Mouse (Mus musculus) adrenal gland, postnatal 25 days (tissue): ENCODE results near the gene C1qtnf12. TPM values are rescaled to one million over a fixed set of nuclear protein-coding genes. Genes with fewer than 3 reads are reported as not detected.

Source experiments
- DNase-seq: peaks from one replicate; pipeline ENCODE4 v3.0.0; 2021; ENCODE audit warnings: mixed read lengths
- total RNA-seq: library from RNA; stranded (reverse); gene quantifications from 2 replicates; pipeline ENCODE4 v1.2.3, GENCODE M21; 2021

Gene C1qtnf12
- total RNA-seq, 1 experiment from 2014 or later = 77.9 TPM

DNA sequence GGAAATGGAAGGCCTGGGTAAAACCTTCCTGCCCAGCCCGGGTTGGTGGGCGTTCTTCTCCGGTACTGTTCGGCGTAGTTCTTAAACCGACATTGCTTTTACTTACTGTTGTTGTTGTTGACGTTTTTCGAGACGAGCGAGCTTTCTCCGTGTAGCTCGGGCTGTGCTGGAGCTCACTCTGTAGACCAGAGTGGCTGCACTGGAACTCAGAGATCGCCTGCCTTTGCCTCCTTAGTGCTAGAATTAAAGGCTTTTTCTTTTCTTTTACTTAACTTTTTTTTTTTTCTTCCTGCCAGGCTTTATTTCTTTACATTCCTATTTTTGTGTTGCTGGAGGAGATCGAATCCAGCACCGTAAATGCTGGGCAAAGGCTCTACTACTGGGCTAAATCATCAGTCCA lies 31.5 kb downstream of the C1qtnf12 start:
- no peak for DNase-seq

DNA sequence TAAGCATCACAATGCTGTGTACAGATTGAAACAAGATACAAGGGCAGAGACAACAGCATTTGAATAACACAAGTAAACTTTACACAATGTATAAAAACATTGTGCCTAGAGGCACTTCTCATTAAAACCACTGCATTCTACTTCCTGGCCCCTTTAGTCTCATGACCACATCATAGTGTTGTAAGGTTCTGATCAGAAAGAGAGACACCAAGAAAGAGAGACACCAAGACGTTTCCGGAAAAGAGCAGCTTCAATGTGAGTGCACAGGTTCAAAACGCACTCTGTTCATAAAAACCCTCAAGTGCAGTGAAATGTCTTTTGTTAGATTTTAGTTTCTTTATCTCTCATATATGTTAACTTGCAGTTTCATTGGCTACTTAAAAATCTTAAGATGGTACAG lies 42.0 kb downstream of the C1qtnf12 start:
- no peak for DNase-seq

DNA sequence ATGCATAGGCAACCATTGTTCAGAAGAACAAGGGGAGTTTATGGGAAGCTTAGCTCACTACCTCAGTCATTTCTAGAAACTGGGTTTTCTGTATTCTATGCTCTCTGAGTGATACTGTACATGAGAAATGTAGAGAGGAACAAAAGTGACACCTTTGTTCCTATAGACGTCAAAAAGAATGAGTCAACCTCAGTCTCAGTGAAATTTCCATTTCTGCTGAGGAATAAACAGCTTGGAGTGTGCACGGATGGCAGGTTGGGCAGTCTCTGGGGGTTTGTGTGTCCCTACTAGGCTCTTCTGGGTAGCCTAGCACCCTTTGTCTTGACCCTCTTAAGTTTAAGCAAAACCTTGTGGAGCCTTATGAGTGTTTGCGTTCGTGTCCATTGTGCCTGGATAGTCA lies 46.3 kb downstream of the C1qtnf12 start:
- no peak for DNase-seq

DNA sequence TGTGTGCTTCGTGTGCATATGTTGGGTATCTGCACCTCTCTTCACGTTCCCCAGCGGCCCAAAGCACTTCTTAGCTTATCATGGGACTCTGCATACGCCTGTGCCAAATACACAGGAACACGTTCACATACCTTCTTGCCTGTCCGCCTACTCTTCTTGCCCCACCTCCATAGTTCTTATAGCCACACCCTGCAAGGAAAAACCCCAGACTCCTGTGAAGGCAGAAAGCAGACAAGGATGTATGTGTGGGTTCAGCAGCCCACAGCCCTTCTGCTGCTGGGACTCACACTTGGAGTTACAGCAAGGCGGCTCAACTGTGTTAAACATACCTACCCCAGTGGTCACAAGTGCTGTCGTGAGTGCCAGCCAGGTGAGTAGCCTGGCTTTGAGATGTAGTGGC lies 51.5 kb downstream of the C1qtnf12 start, which contains the start of gene Tnfrsf4:
Gene Tnfrsf4, plus strand, starts transcription at position 207 of the 400 bp plus-strand sequence.
- no peak for DNase-seq

DNA sequence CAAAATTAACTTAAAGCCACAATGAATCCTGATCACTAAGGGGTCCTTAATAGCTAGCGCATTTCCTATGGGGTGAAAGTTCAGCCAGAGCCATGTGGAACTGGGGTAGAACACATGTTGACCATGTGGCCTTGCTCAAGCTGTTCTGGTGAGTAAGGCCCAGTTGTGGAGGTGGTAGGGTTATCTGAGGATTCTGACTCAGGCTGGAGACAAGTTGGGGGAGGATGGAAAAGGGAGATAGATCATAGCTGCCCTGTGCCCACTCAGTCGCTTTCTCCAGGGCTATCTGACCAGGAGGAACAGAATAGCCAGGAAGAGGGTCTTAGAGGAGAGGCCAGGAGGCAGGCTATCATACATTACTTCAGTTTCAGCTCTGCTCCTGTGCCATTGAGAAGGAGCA lies 52.3 kb downstream of the C1qtnf12 start:
- no peak for DNase-seq

Other genes with a start within 250 kb of the C1qtnf12 start
- gene Tmem240, start 227.5 kb upstream of the C1qtnf12 start, total RNA-seq = 0.86 and 1.6 TPM in 2 replicates
- gene Atad3a, start 201.2 kb upstream of the C1qtnf12 start, total RNA-seq = 91.0 and 98.7 TPM in 2 replicates
- 2.6 and 3.7 TPM in 2 replicates for gene Vwa1, start 187.6 kb upstream of the C1qtnf12 start, total RNA-seq
- 0.79 and 1.2 TPM in 2 replicates for gene Tmem88b, start 176.4 kb upstream of the C1qtnf12 start, total RNA-seq
- not detected in 2 replicates for gene Ankrd65, start 171.9 kb upstream of the C1qtnf12 start, total RNA-seq
- 126 and 163 TPM in 2 replicates for gene Mrpl20, start 159.4 kb upstream of the C1qtnf12 start, total RNA-seq
- 150 and 170 TPM in 2 replicates for gene Ccnl2, start 149.8 kb upstream of the C1qtnf12 start, total RNA-seq
- 135 and 160 TPM in 2 replicates for gene Aurkaip1, start 131.0 kb upstream of the C1qtnf12 start, total RNA-seq
- gene Mxra8, start 122.6 kb upstream of the C1qtnf12 start, total RNA-seq = 38.1 and 50.3 TPM in 2 replicates
- 63.2 and 64.6 TPM in 2 replicates for gene Dvl1, start 114.9 kb upstream of the C1qtnf12 start, total RNA-seq
- 0.52 and 0.55 TPM in 2 replicates for gene Tas1r3, start 99.0 kb upstream of the C1qtnf12 start, total RNA-seq
- gene Cptp, start 92.9 kb upstream of the C1qtnf12 start, total RNA-seq = 13.8 and 23.0 TPM in 2 replicates
- 32.4 and 36.9 TPM in 2 replicates for gene Ints11, start 92.8 kb upstream of the C1qtnf12 start, total RNA-seq
- gene Pusl1, start 70.5 kb upstream of the C1qtnf12 start, total RNA-seq = 36.3 and 38.8 TPM in 2 replicates
- 23.6 and 27.1 TPM in 2 replicates for gene Acap3, start 70.5 kb upstream of the C1qtnf12 start, total RNA-seq
- gene Ube2j2, start 18.5 kb upstream of the C1qtnf12 start, total RNA-seq = 71.7 and 76.6 TPM in 2 replicates
- gene B3galt6, start 30.3 kb downstream of the C1qtnf12 start, total RNA-seq = 6.6 and 9.7 TPM in 2 replicates
- 248 and 275 TPM in 2 replicates for gene Sdf4, start 30.6 kb downstream of the C1qtnf12 start, total RNA-seq
- gene Tnfrsf4, start 51.5 kb downstream of the C1qtnf12 start, total RNA-seq = 1.5 TPM in 1 of 2 replicates, not detected in the other
- not detected in 2 replicates for gene Tnfrsf18, start 63.8 kb downstream of the C1qtnf12 start, total RNA-seq
- gene Ttll10, start 97.1 kb downstream of the C1qtnf12 start, total RNA-seq = 0.61 TPM in 1 of 2 replicates, not detected in the other
- 13.5 and 16.7 TPM in 2 replicates for gene 9430015G10Rik, start 147.7 kb downstream of the C1qtnf12 start, total RNA-seq
- gene Rnf223, start 168.2 kb downstream of the C1qtnf12 start, total RNA-seq = 0.18 TPM in 1 of 2 replicates, not detected in the other
- 33.7 and 46.7 TPM in 2 replicates for gene Agrn, start 235.2 kb downstream of the C1qtnf12 start, total RNA-seq
- 1.8 and 7.2 TPM in 2 replicates for gene Isg15, start 238.5 kb downstream of the C1qtnf12 start, total RNA-seq
- 3.5 and 3.7 TPM in 2 replicates for gene AW011738, start 241.0 kb downstream of the C1qtnf12 start, total RNA-seq